Mouse (Mus musculus) lung, postnatal 0 days (tissue): ENCODE results near the gene Bbx. TPM values are rescaled to one million over a fixed set of nuclear protein-coding genes. Genes with fewer than 3 reads are reported as not detected.

Experiments
- ATAC-seq: fragments of 200-750 bp; cut with Nextera tagmentation; 2 replicates; pipeline ENCODE4 v1.8.0; 2017; ENCODE audit warnings: moderate library complexity
- DNase-seq: peaks from one replicate; pipeline ENCODE4 v3.0.0-alpha.2; 2016; ENCODE audit warnings: low spot score
- H3K27ac ChIP-seq: fragments of 300-500 bp; sonication (generic); 2 replicates; pipeline ENCODE4 v1.5.1; 2014; ENCODE audit warnings: antibody characterized with exemption, mild to moderate bottlenecking, low read length, mixed read lengths
- H3K27me3 ChIP-seq: fragments of 300-500 bp; sonication (generic); replicated peaks from 2 replicates; pipeline ENCODE4 v1.6.1; 2014; ENCODE audit warnings: low read length, mixed read lengths; ENCODE audit not compliant: insufficient read depth
- H3K36me3 ChIP-seq: fragments of 300-500 bp; sonication (generic); 2 replicates; pipeline ENCODE4 v1.6.1; 2014; ENCODE audit warnings: low read length, mixed read lengths; ENCODE audit not compliant: insufficient read depth
- H3K4me1 ChIP-seq: fragments of 300-500 bp; sonication (generic); 2 replicates; pipeline ENCODE4 v1.6.1; 2014; ENCODE audit warnings: antibody characterized with exemption, low read depth, low read length, mixed read lengths; ENCODE audit not compliant: insufficient read depth
- H3K4me2 ChIP-seq: fragments of 300-500 bp; sonication (generic); replicated peaks from 2 replicates; pipeline ENCODE4 v1.6.1; 2014; ENCODE audit warnings: low read depth, mild to moderate bottlenecking, low read length, moderate library complexity, mixed read lengths
- H3K4me3 ChIP-seq: fragments of 300-500 bp; sonication (generic); 2 replicates; pipeline ENCODE4 v1.5.1; 2014; ENCODE audit warnings: low read depth, low read length
- H3K9ac ChIP-seq: fragments of 300-500 bp; sonication (generic); replicated peaks from 2 replicates; pipeline ENCODE4 v1.6.1; 2014; ENCODE audit warnings: low read depth, mild to moderate bottlenecking
- H3K9me3 ChIP-seq: fragments of 300-500 bp; sonication (generic); 2 replicates; pipeline ENCODE4 v1.6.1; 2016; ENCODE audit warnings: low read length, mixed read lengths
- CTCF ChIP-seq: IDR thresholded peaks from 2 replicates; pipeline ENCODE4 v1.5.1; 2016; ENCODE audit warnings: antibody characterized with exemption, mild to moderate bottlenecking
- EP300 ChIP-seq: IDR thresholded peaks from 2 replicates; pipeline ENCODE4 v1.6.1; 2016; ENCODE audit warnings: antibody characterized with exemption, mild to moderate bottlenecking, control low read depth
- WGBS: fragments of 180-500 bp; shearing (Covaris S2); extraction: QIAGEN DNeasy Blood & Tissue Kit; methylation state at CpG from one replicate; pipeline ENCODE4 v1.1.7; 2014; 5-methylcytosine and 5-hydroxymethylcytosine counted together
- polyA plus RNA-seq: library from polyadenylated mRNA; unstranded; fragments of >200 nt; fragmentation: Nextera tagmentation; extraction: Ambion mirVana; gene quantifications from 2 replicates; pipeline ENCODE4 v1.2.1, GENCODE M21; 2015

The Bbx gene
- polyA plus RNA-seq, 1 experiment from 2014 or later: 25.2 TPM

DNA sequence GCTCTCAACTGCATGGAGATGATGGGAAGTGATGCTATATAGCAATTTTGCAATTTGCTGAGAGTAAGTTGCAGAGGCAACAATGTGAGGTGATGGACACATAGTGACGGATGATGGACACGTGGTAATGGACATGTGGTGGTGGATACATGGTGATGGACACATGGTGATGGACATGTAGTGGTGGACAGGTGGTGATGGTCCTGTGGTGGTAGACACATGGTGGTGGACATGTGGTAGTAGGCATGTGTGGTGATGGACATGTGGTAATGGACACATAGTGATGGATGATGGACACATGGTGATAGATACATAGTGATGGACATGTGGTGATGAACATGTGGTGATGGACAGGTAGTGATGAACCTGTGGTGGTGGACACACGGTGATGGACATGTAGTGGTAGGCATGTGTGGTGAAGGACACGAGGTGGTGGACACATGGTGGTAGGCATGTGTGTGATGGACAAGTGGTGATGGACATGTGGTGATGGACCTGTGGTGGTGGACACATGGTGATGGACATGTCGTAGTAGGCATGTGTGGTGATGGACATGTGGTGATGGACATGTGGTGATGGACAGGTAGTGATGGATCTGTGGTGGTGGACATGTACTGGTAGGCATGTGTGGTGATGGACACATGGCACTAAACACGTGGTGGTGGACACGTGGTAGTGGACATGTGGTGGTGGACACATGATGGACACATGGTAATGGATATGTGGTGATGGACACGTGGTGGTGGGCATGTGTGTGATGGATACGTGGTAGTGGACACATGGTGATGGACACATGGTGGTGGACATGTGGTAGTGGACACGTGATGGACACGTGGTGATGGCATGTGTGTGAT, 271.5 kb downstream of the Bbx start:
- Histone ChIP-seq H3K9ac (no peak overlapping the region), H3K4me1 (no peaks in the 10 kb centered on the region), H3K9me3 (no peaks in the 10 kb centered on the region), H3K4me2 (no peak overlapping the region), H3K27me3 (no peaks in the 10 kb centered on the region), H3K36me3 (no peaks in the 10 kb centered on the region), H3K4me3 (no peak overlapping the region), H3K27ac (no peak overlapping the region)
- TF ChIP-seq EP300 (no peak), CTCF (no peak)
- no peak for ATAC-seq
- 91% methylated on average over 11 of the region's 11 CpGs for WGBS
- no peak for DNase-seq

DNA sequence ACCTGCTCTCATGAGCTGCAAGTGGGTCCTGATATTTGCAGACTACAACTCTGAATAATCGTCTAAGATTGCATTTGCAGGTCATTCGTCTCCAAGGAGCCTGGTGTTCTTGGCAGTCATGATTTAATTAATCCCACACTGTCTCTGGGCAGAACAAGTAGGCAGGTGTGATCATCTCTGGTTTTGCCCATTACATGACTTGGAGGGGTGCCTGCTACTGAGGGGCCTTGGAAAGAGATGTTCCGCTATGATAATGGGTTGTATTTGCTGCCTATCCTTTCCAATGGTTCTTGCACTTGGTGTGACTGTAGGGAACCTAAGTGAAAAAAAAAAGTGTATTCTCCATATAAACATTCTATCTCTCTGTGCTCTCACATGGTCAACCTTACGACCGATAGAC, 273.6 kb downstream of the Bbx start:
- DNase-seq (no peak), ATAC-seq (no peak)
- Histone ChIP-seq H3K4me3 (no peak overlapping the region), H3K4me1 (no peaks in the 10 kb centered on the region), H3K4me2 (no peak overlapping the region), H3K9ac (no peak overlapping the region), H3K36me3 (no peaks in the 10 kb centered on the region), H3K27me3 (no peaks in the 10 kb centered on the region), H3K27ac (no peak overlapping the region), H3K9me3 (no peaks in the 10 kb centered on the region)
- 80% methylated on average over 5 of the region's 5 CpGs for WGBS
- TF ChIP-seq EP300: no peak
- TF ChIP-seq CTCF: no peak

DNA sequence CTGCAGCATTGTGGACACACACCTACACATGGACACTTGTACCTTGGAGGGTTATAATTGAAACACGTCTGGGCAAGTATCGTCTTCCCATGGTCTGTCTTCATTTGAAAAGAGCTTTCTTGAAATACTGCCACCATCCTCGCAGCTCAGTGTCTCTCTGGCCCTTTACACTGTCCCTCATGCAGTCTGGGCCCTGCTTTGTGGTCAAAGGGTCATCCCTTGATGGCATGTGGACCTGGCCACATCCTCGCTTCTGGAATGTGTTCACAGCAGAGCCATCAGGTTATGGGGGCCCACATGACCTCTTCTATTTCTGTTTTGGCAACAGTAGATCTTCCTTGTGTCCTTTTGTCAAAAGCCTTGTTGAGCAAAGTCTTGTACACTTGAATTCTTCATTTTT, 282.6 kb downstream of the Bbx start:
- H3K27me3 ChIP-seq: no peaks in the 10 kb centered on the region
- WGBS: 88% methylated on average over 4 of the region's 4 CpGs
- no peaks in the 10 kb centered on the region for H3K4me1 ChIP-seq
- ATAC-seq (no peak), DNase-seq (no peak)
- H3K9me3 ChIP-seq: no peaks in the 10 kb centered on the region
- H3K4me3 ChIP-seq: no peak overlapping the region
- H3K9ac ChIP-seq: no peak overlapping the region
- H3K27ac ChIP-seq: no peak overlapping the region
- H3K4me2 ChIP-seq: no peak overlapping the region
- TF ChIP-seq CTCF: no peak
- no peak for TF ChIP-seq EP300
- no peaks in the 10 kb centered on the region for H3K36me3 ChIP-seq

DNA sequence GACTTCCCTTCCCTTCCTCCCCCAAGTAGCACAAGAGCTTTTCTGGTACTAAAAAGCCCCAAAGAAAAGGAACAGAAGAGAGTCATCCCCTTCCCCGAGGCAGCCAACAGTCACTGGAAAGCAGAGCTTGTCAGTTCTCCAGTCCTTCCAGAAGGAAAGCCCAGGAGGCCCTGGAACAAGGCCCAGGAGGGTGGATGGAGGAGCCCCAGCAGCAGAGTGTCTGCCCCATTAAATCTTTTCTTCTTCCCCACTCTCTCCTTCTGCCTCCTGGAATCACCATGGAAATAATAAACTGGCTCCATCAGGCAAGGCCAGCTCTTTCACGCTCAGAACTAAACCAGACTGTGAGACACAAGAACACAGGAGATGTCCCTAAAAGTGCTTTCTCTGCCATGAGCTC, 284.3 kb downstream of the Bbx start:
- H3K36me3 ChIP-seq: no peaks in the 10 kb centered on the region
- no peak for ATAC-seq
- H3K9ac ChIP-seq: no peak overlapping the region
- no peak for DNase-seq
- no peak overlapping the region for H3K27ac ChIP-seq
- H3K4me3 ChIP-seq: no peak overlapping the region
- TF ChIP-seq CTCF (no peak), EP300 (no peak)
- no peaks in the 10 kb centered on the region for H3K4me1 ChIP-seq
- 78% methylated on average over 2 of the region's 2 CpGs for WGBS
- H3K27me3 ChIP-seq: no peaks in the 10 kb centered on the region
- no peaks in the 10 kb centered on the region for H3K9me3 ChIP-seq
- no peak overlapping the region for H3K4me2 ChIP-seq

Other genes with a start within 250 kb of the Bbx start
- not detected in 2 replicates for gene Ccdc54, start 158.8 kb upstream of the Bbx start, polyA plus RNA-seq